Mouse (Mus musculus): Measurements from ENCODE around the gene Rnft2. TPM values are rescaled to one million over a fixed set of nuclear protein-coding genes. Genes with fewer than 3 reads are reported as not detected.

The Rnft2 gene
- polyA plus RNA-seq, 1 experiment from 2014 or later: 11.1 TPM

GRCm38 (mm10) chr5:118142471-118142870, 102.4 kb downstream of the Rnft2 start:
- no peak for ATAC-seq
- H3K4me1 ChIP-seq (replicated peaks; ENCODE audit: control insufficient read depth, insufficient read depth, low read length): peaks cover 22% of the 10 kb centered on the region
- H3K9me3 ChIP-seq (ENCODE audit: control insufficient read depth, low read length): no peaks in the 10 kb centered on the region
- H3K27ac ChIP-seq (ENCODE audit: low read length): no peak overlapping the region
- no peak overlapping the region for H3K4me3 ChIP-seq (replicated peaks; ENCODE audit: low read length)
- WGBS: 94% methylated on average over 8 of the region's 8 CpGs
- no peaks in the 10 kb centered on the region for H3K27me3 ChIP-seq (replicated peaks; ENCODE audit: control insufficient read depth, insufficient read depth, low read length)
- H3K9ac ChIP-seq (replicated peaks; ENCODE audit: low read depth, low read length): no peak overlapping the region
- no peak overlapping the region for H3K4me2 ChIP-seq (ENCODE audit: low read length)
- peaks cover 7% of the 10 kb centered on the region; the same call in 1 of the 2 replicates for H3K36me3 ChIP-seq (ENCODE audit: control insufficient read depth, insufficient read depth)

Other genes starting within 250 kb of the Rnft2 start
- gene Tesc, start 217.4 kb downstream of the Rnft2 start, polyA plus RNA-seq (2015; fragmentation: Nextera tagmentation; extraction: Ambion mirVana): 7.7 and 10.3 TPM in 2 replicates
- gene Fbxw8, start 89.7 kb downstream of the Rnft2 start, polyA plus RNA-seq (2015; fragmentation: Nextera tagmentation; extraction: Ambion mirVana): 21.5 and 24.7 TPM in 2 replicates
- 2.3 and 3.3 TPM in 2 replicates for gene Hrk, start 80.5 kb downstream of the Rnft2 start, polyA plus RNA-seq (2015; fragmentation: Nextera tagmentation; extraction: Ambion mirVana)
- gene 2410131K14Rik, start 111 bp upstream of the Rnft2 start, polyA plus RNA-seq (2015; fragmentation: Nextera tagmentation; extraction: Ambion mirVana): 17.8 and 18.6 TPM in 2 replicates